Mouse (Mus musculus) heart, postnatal 4 days (tissue): ENCODE results near the gene Megf8. TPM values are rescaled to one million over a fixed set of nuclear protein-coding genes. Genes with fewer than 3 reads are reported as not detected.

ENCODE experiments used
- DNase-seq: peaks from one replicate; pipeline ENCODE4 v3.0.0; 2021
- total RNA-seq, 2 experiments: library from RNA; stranded (reverse); gene quantifications; 2 replicates each; pipeline ENCODE4 v1.2.3; 2021

Gene Megf8
- total RNA-seq, 2 experiments from 2014 or later: 26.2 to 29.3 TPM

DNA sequence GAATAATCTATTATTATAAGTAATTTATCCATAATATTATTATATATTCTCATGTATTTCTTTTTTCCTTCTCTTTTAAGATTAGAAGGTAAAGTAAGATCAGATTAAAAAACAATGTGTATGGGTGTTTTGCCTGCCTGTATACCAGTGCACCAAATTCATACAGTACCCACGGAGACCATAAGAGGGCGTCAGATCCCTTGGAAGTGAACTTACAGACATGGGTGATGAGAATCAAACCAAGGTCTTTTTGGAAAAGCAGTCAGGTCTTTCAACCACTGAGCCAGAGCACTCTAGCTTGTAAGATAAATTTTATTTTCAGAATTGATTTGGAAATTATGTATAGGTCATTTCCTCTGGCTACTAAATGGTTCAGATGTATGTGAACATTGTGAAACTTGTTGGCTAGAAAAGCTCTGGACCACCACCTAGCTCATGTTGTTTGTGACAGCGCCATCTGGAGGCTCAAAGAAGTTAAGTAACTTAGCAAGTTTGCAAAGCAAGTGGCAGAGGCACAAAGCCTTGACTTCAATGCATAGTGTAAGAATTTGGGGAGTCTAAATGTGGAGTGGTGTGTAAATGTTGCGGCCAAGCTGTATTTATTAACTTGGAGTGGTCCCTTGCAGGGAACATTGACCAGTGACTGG, 92.3 kb downstream of the Megf8 start:
- peak; percentile 57 for DNase-seq

DNA sequence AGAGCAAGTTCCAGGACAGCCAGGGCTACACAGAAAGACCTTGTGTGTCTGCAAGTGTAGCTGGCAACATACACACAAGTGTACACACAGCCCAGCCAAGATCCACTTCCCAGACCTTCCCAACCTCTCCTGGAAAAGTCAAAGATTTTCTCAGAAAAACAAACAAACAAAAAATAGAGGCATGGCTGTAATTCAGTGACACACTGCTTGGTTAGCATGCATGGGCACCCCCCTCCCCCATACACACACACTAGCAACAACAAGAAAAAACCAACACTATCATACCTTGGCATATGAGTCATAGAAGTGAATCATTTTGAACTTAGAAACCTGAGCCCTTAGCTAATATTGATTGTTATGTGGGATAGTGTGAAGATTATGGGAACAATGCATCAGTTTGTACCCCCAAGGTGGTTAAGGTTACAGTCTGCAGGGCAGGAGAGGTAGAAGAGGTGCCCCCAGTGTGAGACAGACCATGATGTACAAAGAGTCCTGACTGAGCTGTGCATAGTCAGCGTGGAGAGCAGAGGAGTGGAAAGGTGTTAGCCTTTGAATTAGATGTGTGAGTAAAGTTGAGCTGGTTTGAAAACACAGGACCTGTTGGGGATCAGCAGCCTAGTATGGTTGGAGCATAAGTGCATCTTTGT, 94.1 kb downstream of the Megf8 start:
- no peak for DNase-seq

DNA sequence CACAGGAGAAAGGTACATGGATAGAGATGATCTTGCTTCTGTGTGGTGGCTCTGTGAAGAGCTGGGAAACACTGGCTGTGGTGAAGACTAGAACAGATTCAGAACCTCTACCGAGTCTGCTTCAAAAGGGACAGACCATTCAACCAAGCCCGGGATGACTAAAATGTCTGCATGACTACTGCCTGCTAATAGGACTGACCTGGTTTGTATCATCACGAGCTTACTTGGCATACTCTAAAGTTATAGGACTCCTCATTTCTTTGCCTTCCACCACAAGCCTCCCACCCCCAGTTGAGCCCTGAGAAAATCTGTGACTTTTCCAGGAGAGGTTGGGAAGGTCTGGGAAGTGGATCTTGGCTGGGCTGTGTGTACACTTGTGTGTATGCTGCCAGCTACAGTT, 94.9 kb downstream of the Megf8 start:
- no peak for DNase-seq

- DNase-seq: no peak
These were observed 96.0 kb downstream of the Megf8 start, which contains the start of gene Cxcl17 for GRCm38 (mm10) chr7:25412833-25413441. Gene Cxcl17 (minus strand): TSS chr7:25412886.

Other genes starting within 250 kb of the Megf8 start
- gene Grik5, start 244.8 kb upstream of the Megf8 start, total RNA-seq: 10 to 100 TPM; 14.0 to 15.7 TPM
- gene Zfp574, start 244.6 kb upstream of the Megf8 start, total RNA-seq: 10 to 100 TPM; 13.5 to 16.3 TPM
- under 1 TPM; 0.36 to 0.79 TPM for gene Pou2f2, start 137.4 kb upstream of the Megf8 start, total RNA-seq
- 1 to 10 TPM; 7.2 to 9.6 TPM for gene Dedd2, start 96.5 kb upstream of the Megf8 start, total RNA-seq
- gene Zfp526, start 95.7 kb upstream of the Megf8 start, total RNA-seq: 10 to 100 TPM in 1 of 2 experiments, 1 to 10 TPM in 1; 9.9 to 10.2 TPM
- gene Gsk3a, start 79.3 kb upstream of the Megf8 start, total RNA-seq: 10 to 100 TPM; 68.2 to 70.9 TPM
- 10 to 100 TPM; 47.5 to 53.2 TPM for gene Erf, start 66.4 kb upstream of the Megf8 start, total RNA-seq
- 100 to 1,000 TPM; 108 to 109 TPM for gene Cic, start 49.5 kb upstream of the Megf8 start, total RNA-seq
- gene Pafah1b3, start 19.2 kb upstream of the Megf8 start, total RNA-seq: 10 to 100 TPM; 37.5 to 38.4 TPM
- not detected for gene Prr19, start 15.8 kb upstream of the Megf8 start, total RNA-seq
- not detected for gene Tmem145, start 11.1 kb upstream of the Megf8 start, total RNA-seq
- not detected for gene Cnfn, start 52.6 kb downstream of the Megf8 start, total RNA-seq
- 10 to 100 TPM; 20.8 to 22.6 TPM for gene Lipe, start 81.5 kb downstream of the Megf8 start, total RNA-seq
- not detected for gene Cxcl17, start 95.7 kb downstream of the Megf8 start, total RNA-seq
- 1 to 10 TPM; 9.1 to 9.7 TPM for gene Ceacam1, start 160.4 kb downstream of the Megf8 start, total RNA-seq
- 1 to 10 TPM in 1 of 2 experiments, under 1 TPM in 1; 0.95 to 1.1 TPM for gene Ceacam2, start 222.7 kb downstream of the Megf8 start, total RNA-seq